Mouse (Mus musculus) forebrain, embryonic 11.5 days (tissue): ENCODE data around the gene Igfbp7. TPM values are rescaled to one million over a fixed set of nuclear protein-coding genes. Genes with fewer than 3 reads are reported as not detected.

Experiments
- ATAC-seq: fragments of 200-750 bp; cut with Nextera tagmentation; replicated peaks from 2 replicates; pipeline ENCODE4 v1.8.0; 2017; ENCODE audit warnings: moderate TSS enrichment; ENCODE audit not compliant: low FRiP score
- DNase-seq: peaks from one replicate; pipeline ENCODE4 v3.0.0-alpha.2; 2017; ENCODE audit warnings: low spot score
- H3K27ac ChIP-seq: fragments of 300-500 bp; sonication (generic); 2 replicates; pipeline ENCODE4 v1.5.1; 2014; ENCODE audit warnings: low read depth, low read length
- H3K27me3 ChIP-seq: fragments of 300-500 bp; sonication (generic); 2 replicates; pipeline ENCODE4 v1.6.1; 2014; ENCODE audit warnings: mild to moderate bottlenecking, low read length, mixed read lengths; ENCODE audit not compliant: control insufficient read depth, insufficient read depth
- H3K36me3 ChIP-seq: fragments of 300-500 bp; sonication (generic); 2 replicates; pipeline ENCODE4 v1.6.1; 2014; ENCODE audit warnings: mild to moderate bottlenecking, low read length, moderate library complexity, mixed read lengths; ENCODE audit not compliant: control insufficient read depth, insufficient read depth
- H3K4me1 ChIP-seq: fragments of 300-500 bp; sonication (generic); replicated peaks from 2 replicates; pipeline ENCODE4 v1.6.1; 2014; ENCODE audit warnings: low read length, mixed read lengths; ENCODE audit not compliant: control insufficient read depth, insufficient read depth
- H3K4me2 ChIP-seq: fragments of 300-500 bp; sonication (generic); 2 replicates; pipeline ENCODE4 v1.6.1; 2014; ENCODE audit warnings: low read depth, mild to moderate bottlenecking, low read length, moderate library complexity, mixed read lengths; ENCODE audit not compliant: severe bottlenecking
- H3K4me3 ChIP-seq: fragments of 300-500 bp; sonication (generic); 2 replicates; pipeline ENCODE4 v1.5.1; 2014; ENCODE audit warnings: low read depth, low read length
- H3K9ac ChIP-seq: fragments of 300-500 bp; sonication (generic); 2 replicates; pipeline ENCODE4 v1.6.1; 2014; ENCODE audit warnings: low read length
- H3K9me3 ChIP-seq: fragments of 300-500 bp; sonication (generic); 2 replicates; pipeline ENCODE4 v1.6.1; 2016; ENCODE audit warnings: low read length, mixed read lengths; ENCODE audit not compliant: control insufficient read depth
- WGBS: fragments of 180-500 bp; shearing (Covaris S2); extraction: QIAGEN DNeasy Blood & Tissue Kit; methylation state at CpG from one replicate; pipeline ENCODE4 v1.1.7; 2014; 5-methylcytosine and 5-hydroxymethylcytosine counted together
- polyA plus RNA-seq: library from polyadenylated mRNA; unstranded; fragments of >200 nt; fragmentation: Nextera tagmentation; extraction: Ambion mirVana; gene quantifications from 2 replicates; pipeline ENCODE4 v1.2.1, GENCODE M21; 2014

The Igfbp7 gene
- polyA plus RNA-seq, 1 experiment from 2014 or later, result 15.4 TPM

DNA sequence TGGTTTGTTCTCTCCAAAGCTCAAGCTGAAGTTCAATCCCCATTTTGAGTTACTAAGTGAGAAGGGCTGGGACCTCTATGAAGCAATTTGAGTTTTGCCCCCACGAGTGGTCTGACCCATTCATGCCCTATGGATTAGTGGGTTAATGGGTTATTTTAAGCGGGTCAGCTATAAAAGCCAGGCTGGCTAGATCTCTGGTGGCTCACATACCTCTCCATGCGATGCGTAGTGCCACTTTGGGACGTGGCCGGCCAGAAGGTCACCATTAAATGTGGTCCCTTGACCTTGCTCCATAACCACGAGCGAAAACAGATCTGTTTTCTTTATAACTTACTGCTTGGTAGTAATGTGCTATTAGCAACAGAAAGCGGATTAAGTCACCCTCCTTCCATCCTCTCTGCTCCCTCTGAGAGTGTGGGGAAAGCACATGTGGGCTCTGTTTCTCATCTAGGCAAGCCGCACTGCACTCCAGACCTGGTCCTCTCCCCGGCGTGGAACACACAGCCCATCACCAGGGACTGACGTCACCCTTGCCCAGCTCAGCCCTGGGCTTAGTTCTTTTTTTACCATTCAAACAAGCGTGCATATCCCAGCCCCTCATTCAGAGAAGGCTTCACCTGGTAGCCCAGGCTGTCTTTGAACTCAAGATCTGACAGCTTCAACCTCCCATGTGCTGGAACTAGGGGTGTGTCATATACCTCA is 28.3 kb downstream of the Igfbp7 start:
- no peak for DNase-seq
- H3K4me3 ChIP-seq, result no peak overlapping the region
- H3K9ac ChIP-seq, result no peak overlapping the region
- H3K27me3 ChIP-seq, result no peaks in the 10 kb centered on the region
- no peak overlapping the region for H3K4me2 ChIP-seq
- H3K27ac ChIP-seq, result no peak overlapping the region
- no peaks in the 10 kb centered on the region for H3K4me1 ChIP-seq
- ATAC-seq, result no peak
- 73% methylated on average over 14 of the region's 14 CpGs for WGBS
- H3K36me3 ChIP-seq, result no peaks in the 10 kb centered on the region
- no peaks in the 10 kb centered on the region for H3K9me3 ChIP-seq

DNA sequence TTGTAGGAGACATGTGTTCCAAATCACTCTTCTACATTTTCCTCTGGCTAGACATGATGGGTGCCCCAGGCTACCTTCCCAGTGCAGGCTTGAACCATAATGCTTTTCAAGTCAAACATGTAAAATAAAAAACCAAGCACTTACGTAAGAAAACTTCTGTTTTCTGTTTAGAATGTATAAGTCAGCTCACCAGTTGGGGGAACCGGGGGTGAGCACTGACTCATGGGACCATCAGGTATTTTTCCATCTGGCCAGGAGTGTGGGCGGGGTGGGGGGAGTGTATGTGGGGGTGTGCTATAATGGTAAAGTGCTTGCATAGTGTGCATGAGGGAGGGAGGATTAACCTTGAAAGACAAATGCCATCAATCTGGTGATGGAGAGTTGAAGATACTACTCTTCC is 29.8 kb downstream of the Igfbp7 start:
- H3K4me1 ChIP-seq, result no peaks in the 10 kb centered on the region

DNA sequence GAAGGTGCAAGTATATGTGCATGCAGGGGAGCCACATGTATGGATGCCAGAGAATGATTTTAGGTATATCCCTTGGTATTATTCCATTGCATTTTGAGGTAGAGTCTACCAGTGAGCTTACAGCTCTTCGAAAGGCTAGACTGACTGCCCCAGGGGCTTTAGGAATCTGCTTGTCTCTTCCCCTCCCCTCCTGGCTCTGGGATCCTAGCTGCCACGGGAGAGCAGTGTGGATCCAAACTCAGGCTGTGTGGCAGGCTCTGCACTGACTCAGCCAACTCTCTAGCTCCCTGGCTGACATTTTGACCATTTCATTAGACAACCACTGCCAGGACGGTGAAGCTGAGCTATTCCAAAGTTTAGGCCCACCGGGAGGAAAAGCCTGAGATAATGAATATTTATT is 32.3 kb downstream of the Igfbp7 start:
- no peaks in the 10 kb centered on the region for H3K4me1 ChIP-seq
- no peak for DNase-seq
- H3K27ac ChIP-seq, result no peak overlapping the region
- no peaks in the 10 kb centered on the region for H3K9me3 ChIP-seq
- H3K4me3 ChIP-seq, result no peak overlapping the region
- no peak overlapping the region for H3K9ac ChIP-seq
- no peak for ATAC-seq
- no peaks in the 10 kb centered on the region for H3K36me3 ChIP-seq
- whole genome bisulfite sequencing, result 67% methylated on average over 4 of the region's 4 CpGs
- H3K27me3 ChIP-seq, result no peaks in the 10 kb centered on the region
- H3K4me2 ChIP-seq, result no peak overlapping the region

More for the DNA sequence above, 29.8 kb downstream of the Igfbp7 start:
- no peak overlapping the region for H3K4me3 ChIP-seq
- H3K36me3 ChIP-seq, result no peaks in the 10 kb centered on the region
- no peak overlapping the region for H3K9ac ChIP-seq
- H3K9me3 ChIP-seq, result no peaks in the 10 kb centered on the region
- no peak overlapping the region for H3K27ac ChIP-seq
- DNase-seq (no peak), ATAC-seq (no peak)
- H3K4me2 ChIP-seq, result no peak overlapping the region
- WGBS, result 93% methylated on average over 3 of the region's 3 CpGs
- H3K27me3 ChIP-seq, result no peaks in the 10 kb centered on the region

DNA sequence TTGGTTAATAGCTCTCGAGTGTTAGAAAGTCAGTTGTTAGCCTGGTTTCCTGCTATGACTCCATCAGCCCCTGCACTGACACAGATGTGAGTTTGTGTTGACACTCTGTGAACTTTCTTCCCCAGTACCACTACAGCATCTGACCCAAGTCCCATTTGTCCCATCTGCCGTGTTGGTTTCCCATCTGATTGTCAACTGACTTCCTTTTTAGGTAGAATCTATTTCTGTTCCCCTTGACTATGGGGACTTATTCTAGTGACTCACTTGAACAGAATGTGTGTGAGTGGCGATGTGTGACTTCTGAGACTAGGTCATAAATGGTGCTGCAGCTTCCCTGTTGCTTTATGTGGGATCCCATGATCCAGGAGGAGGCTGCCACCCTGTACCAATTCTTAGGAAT is 32.9 kb downstream of the Igfbp7 start:
- no peak for DNase-seq
- no peaks in the 10 kb centered on the region for H3K9me3 ChIP-seq
- no peaks in the 10 kb centered on the region for H3K27me3 ChIP-seq
- no peaks in the 10 kb centered on the region for H3K36me3 ChIP-seq
- no peak overlapping the region for H3K9ac ChIP-seq
- WGBS, result 81% methylated on average over 3 of the region's 3 CpGs
- H3K27ac ChIP-seq, result no peak overlapping the region
- no peak overlapping the region for H3K4me3 ChIP-seq
- no peak for ATAC-seq
- no peaks in the 10 kb centered on the region for H3K4me1 ChIP-seq
- H3K4me2 ChIP-seq, result no peak overlapping the region

DNA sequence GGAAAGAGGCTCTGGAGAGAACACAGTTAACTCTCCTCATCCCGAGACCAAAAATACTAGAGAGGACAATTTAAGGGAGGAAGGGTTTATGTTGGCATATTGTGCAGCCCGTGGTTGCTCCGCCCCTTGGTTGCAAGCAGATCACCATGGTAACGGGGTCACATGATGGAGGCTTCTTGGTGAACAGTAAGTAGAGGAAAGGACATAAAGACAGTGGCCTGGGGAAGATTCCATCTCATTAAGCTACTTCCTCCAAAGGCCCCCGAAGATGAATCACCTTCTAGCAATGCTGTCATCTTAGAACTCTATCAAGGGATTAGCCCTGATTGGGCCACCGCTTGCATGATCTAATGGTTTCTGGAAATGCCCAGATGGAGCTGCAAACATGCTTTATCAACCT is 35.1 kb downstream of the Igfbp7 start:
- Histone ChIP-seq H3K4me2 (no peak overlapping the region), H3K27me3 (no peaks in the 10 kb centered on the region), H3K4me3 (no peak overlapping the region), H3K36me3 (no peaks in the 10 kb centered on the region), H3K9ac (no peak overlapping the region), H3K27ac (no peak overlapping the region), H3K9me3 (no peaks in the 10 kb centered on the region), H3K4me1 (no peaks in the 10 kb centered on the region)
- ATAC-seq, result no peak
- WGBS, result 83% methylated on average over 6 of the region's 6 CpGs
- no peak for DNase-seq

DNA sequence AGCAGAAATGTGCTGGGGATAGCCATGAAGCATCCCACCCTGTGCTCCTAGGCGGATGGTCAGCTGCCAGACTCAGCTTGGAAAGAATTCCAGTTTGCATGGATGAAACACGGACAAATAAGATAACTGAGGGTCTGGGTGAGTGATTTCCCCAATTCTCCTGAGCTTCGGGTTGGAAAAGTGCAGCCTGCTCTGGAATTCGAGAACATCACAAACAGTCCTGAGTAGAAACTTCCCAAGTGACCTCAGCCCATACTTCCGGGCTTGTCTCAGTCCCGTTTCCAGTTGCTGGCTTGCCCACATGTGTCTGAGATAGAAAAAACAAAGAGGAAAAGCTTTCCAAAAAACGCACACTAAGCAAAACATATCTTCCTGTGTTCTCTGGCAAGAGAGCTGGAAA is 35.6 kb downstream of the Igfbp7 start:
- 82% methylated on average over 7 of the region's 7 CpGs for WGBS
- no peak for DNase-seq
- Histone ChIP-seq H3K4me3 (no peak overlapping the region), H3K36me3 (no peaks in the 10 kb centered on the region), H3K4me2 (no peak overlapping the region), H3K27ac (no peak overlapping the region), H3K27me3 (no peaks in the 10 kb centered on the region), H3K9ac (no peak overlapping the region), H3K9me3 (no peaks in the 10 kb centered on the region), H3K4me1 (no peaks in the 10 kb centered on the region)
- ATAC-seq, result no peak

DNA sequence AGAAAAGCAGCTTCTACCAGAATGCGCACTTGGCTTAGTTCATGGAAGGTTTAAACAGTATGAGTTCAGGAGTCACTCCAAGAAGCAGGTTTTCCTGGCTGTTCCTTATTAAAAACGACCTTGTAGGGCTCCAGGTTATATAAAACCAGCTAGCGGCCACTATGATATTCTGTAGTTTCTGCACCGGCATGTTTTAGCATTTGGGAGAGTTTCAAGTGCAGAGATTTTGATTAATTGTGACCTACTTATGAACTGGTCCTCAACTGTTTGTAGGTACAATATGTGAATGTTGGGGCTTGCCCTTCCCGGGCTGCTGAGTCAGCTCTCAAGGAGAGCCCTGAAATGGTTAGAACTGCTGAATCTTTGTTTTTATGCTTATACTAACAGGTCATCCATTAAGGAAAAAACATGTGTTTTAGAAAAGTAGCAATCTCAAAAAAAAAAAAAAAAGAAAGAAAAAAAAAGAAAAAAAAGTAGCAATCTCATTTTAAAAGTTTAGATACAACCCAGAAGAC is 37.4 kb downstream of the Igfbp7 start:
- Histone ChIP-seq H3K27ac (no peak overlapping the region), H3K27me3 (no peaks in the 10 kb centered on the region), H3K4me1 (no peaks in the 10 kb centered on the region), H3K9me3 (no peaks in the 10 kb centered on the region), H3K36me3 (no peaks in the 10 kb centered on the region), H3K9ac (no peak overlapping the region), H3K4me3 (no peak overlapping the region), H3K4me2 (no peak overlapping the region)
- ATAC-seq (no peak), DNase-seq (no peak)
- 88% methylated on average over 5 of the region's 5 CpGs for WGBS

DNA sequence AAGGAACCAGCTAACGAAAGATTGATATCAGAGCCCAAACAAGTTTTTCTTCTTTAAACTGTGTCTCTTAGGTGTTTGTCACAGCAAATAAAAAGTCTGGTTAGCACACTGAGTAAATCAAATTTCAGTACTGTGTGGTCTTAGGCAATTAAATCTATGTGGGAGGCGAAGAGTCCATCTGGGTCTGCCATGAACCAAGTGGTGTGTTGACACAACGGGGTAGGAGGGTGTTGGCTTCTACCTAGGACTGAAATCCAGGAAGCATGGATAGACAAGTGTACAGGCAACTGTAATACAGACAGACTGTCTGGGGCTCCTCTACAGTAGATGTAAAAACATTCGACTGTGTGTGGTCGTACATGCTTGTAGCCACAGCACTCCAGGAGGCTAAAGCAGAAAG is 38.4 kb downstream of the Igfbp7 start:
- no peak for DNase-seq
- no peak overlapping the region for H3K9ac ChIP-seq
- H3K4me1 ChIP-seq, result no peaks in the 10 kb centered on the region
- H3K27ac ChIP-seq, result no peak overlapping the region
- no peak overlapping the region for H3K4me3 ChIP-seq
- H3K4me2 ChIP-seq, result no peak overlapping the region
- no peak for ATAC-seq
- no peaks in the 10 kb centered on the region for H3K36me3 ChIP-seq
- H3K9me3 ChIP-seq, result no peaks in the 10 kb centered on the region
- 89% methylated on average over 5 of the region's 5 CpGs for WGBS
- no peaks in the 10 kb centered on the region for H3K27me3 ChIP-seq

DNA sequence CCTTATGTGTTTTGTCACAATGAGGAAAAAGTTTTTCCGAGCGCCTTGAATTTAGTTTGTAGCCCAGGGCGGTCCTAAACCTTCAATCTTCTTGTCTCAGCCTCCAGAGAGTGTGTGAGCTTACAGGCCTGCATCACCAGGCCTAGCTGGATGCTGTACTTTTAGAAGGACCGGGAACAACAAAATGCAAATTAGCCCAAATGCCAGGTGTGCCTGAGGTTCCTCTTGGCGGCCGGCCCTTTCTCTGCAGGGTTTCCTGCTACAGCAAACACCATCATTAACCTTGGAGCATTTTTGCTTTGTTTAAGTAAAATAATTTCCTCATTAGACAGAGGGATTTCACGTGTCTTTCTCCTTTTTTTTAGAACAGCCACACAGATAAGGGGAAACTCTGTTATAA is 39.6 kb downstream of the Igfbp7 start:
- Histone ChIP-seq H3K4me3 (no peak overlapping the region), H3K9me3 (no peaks in the 10 kb centered on the region), H3K27me3 (no peaks in the 10 kb centered on the region), H3K36me3 (no peaks in the 10 kb centered on the region), H3K9ac (no peak overlapping the region), H3K4me1 (no peaks in the 10 kb centered on the region), H3K27ac (no peak overlapping the region), H3K4me2 (no peak overlapping the region)
- DNase-seq (no peak), ATAC-seq (no peak)
- WGBS, result 46% methylated on average over 7 of the region's 7 CpGs
